Mouse (Mus musculus): Measurements from ENCODE around the gene Cdadc1.

DNA sequence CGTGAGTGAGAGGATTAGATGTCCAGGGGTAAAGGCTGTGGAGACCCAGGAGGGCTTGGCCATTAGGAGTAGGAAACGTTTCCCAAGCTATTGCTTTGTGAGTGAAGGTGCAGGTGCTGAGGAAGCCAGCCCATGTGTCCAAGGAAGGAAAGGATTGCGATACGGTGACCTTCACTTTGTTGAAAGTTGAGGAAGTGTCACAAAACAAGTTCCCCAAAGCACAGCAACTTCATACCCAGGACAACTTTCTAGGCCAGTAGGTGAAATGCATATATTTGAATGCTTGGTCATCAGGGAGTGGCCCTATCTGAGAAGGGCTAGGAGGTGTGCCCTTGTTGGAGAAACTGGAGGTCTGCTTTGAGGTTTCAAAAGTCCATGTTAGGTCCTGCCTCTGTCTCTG, 40.7 kb downstream of the Cdadc1 start:
- no peak for TF ChIP-seq CTCF (IDR thresholded peaks at IDR 0.05; ENCODE audit: low read depth, low read length)
- TF ChIP-seq GATA1 (IDR thresholded peaks at IDR 0.05; ENCODE audit: borderline replicate concordance, low read length) = no peak
- no peak for TF ChIP-seq TAL1 (conservative IDR thresholded peaks at IDR 0.05; ENCODE audit: low read depth, low read length)
- no peak for TF ChIP-seq GATA2 (IDR thresholded peaks at IDR 0.05; ENCODE audit: borderline replicate concordance, low read depth, low read length)
- no peak for TF ChIP-seq POLR2AphosphoS5 (IDR thresholded peaks at IDR 0.05; ENCODE audit: insufficient replicate concordance, low read depth, low read length)

Measured in G1E (cell line).